ENCODE assay signal across 25 mouse cellular contexts in the genomic region with DNA sequence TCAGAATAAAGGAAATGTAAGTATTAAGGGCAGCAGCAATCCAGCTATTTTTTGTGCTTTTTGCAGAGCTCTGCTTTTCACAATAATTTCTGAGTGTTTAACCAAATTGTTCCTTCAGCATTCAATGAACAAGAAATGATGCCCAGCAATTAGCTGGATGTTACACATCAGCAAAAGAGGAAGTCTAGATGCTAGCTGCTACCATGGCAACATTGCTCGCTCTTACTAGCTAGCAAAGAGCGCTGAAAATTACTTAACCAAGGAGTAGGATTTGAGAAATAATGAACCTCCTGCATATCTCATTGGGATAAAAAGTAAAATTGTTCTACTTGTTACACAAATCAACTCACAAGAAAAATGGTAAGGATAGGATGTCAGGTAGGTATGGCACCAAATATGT.
DNase-seq lines count a peak whose midpoint lies in the region; ATAC-seq lines count a peak whose summit lies in the region.
"Had no signal": no experiment of that assay in that cellular context is flagged by ENCODE, and none has a peak within 500 bp of the region (broad histone marks: within the 10 kb centered on the region; RNA-seq: fewer than 3 reads in every experiment).

No protein-coding gene starts in this region.

- intact Hi-C loops in heart, postnatal 25 days (cut with DNase I) = no loop called here
- intact Hi-C loops in gastrocnemius, postnatal 36 days (cut with DNase I) = no loop called here

- H3K27ac ChIP-seq in midbrain, embryonic 16.5 days (ENCODE audit: low read length) = no peak overlapping the region
- H3K27ac ChIP-seq in midbrain, embryonic 11.5 days (ENCODE audit: low read depth, low read length) = no peak overlapping the region
- H3K27ac ChIP-seq: gastrocnemius, adult 2 months; heart, embryonic 10.5 days; hindbrain, embryonic 10.5 days; layer of hippocampus, adult 2 months; liver, embryonic 14.5 days; neural tube, embryonic 13.5 days had no signal

- no peaks in the 10 kb centered on the region for H3K4me1 ChIP-seq in midbrain, embryonic 16.5 days (ENCODE audit: control insufficient read depth, insufficient read depth, low read length)
- no peaks in the 10 kb centered on the region for H3K4me1 ChIP-seq in midbrain, embryonic 11.5 days (ENCODE audit: control insufficient read depth, insufficient read depth, low read length)
- H3K4me1 ChIP-seq: heart, embryonic 10.5 days; hindbrain, embryonic 10.5 days; neural tube, embryonic 13.5 days had no signal

- H3K4me3 ChIP-seq in midbrain, embryonic 16.5 days (ENCODE audit: low read depth, low read length) = no peak overlapping the region
- H3K4me3 ChIP-seq in midbrain, embryonic 11.5 days (ENCODE audit: low read depth, low read length) = no peak overlapping the region
- H3K4me3 ChIP-seq: gastrocnemius, adult 2 months; heart, embryonic 10.5 days; hindbrain, embryonic 10.5 days; layer of hippocampus, adult 2 months; myocyte; neural tube, embryonic 13.5 days had no signal

- no peaks in the 10 kb centered on the region for H3K27me3 ChIP-seq in midbrain, embryonic 16.5 days (ENCODE audit: control insufficient read depth, insufficient read depth, low read depth, low read length)
- no peaks in the 10 kb centered on the region for H3K27me3 ChIP-seq in midbrain, embryonic 11.5 days (ENCODE audit: control insufficient read depth, insufficient read depth, low read length)
- H3K27me3 ChIP-seq: neural tube, embryonic 13.5 days; Patski had no signal

- H3K4me2 ChIP-seq in midbrain, embryonic 16.5 days (ENCODE audit: low read length) = no peak overlapping the region
- H3K4me2 ChIP-seq in midbrain, embryonic 11.5 days = no peak overlapping the region
- H3K4me2 ChIP-seq: lung, embryonic 14.5 days; neural tube, embryonic 13.5 days had no signal

- peak; percentile 64 for ATAC-seq in frontal cortex, adult (ENCODE audit: low TSS enrichment)
- ATAC-seq in midbrain, embryonic 16.5 days = peak; percentile 80
- no peak for ATAC-seq in midbrain, embryonic 11.5 days (ENCODE audit: low FRiP score)
- ATAC-seq in hematopoietic stem cell, adult 5-6 weeks (replicated peaks in 1 of 2; ENCODE audit: insufficient read depth in 1 of 2, low FRiP score in 2 of 2, low TSS enrichment in 1 of 2, low read depth in 1 of 2, poor library complexity in 2 of 2, severe bottlenecking in 2 of 2) = peak; percentile 59 to 64; a peak in 2 of 4 replicates
- ATAC-seq: inflammation-experienced regulatory T-cells, adult 6 months; Patski had no signal

- no peak overlapping the region for H3K9ac ChIP-seq in midbrain, embryonic 16.5 days (ENCODE audit: low read depth, low read length)
- no peak overlapping the region for H3K9ac ChIP-seq in midbrain, embryonic 11.5 days (ENCODE audit: low read length)
- H3K9ac ChIP-seq: liver, embryonic 14.5 days; lung, embryonic 14.5 days; neural tube, embryonic 13.5 days had no signal

- WGBS in midbrain, embryonic 16.5 days = 67% methylated on average over 2 of the region's 2 CpGs
- 84% methylated on average over 2 of the region's 2 CpGs for WGBS in midbrain, embryonic 11.5 days

- no peak for DNase-seq in frontal cortex, postnatal 10 days (ENCODE audit: low spot score in 2 of 2)
- no peak for DNase-seq in midbrain, embryonic 11.5 days (ENCODE audit: low spot score, missing footprints)
- DNase-seq in heart, postnatal 25 days (ENCODE audit: low spot score) = no peak
- no peak for DNase-seq in gastrocnemius, postnatal 36 days
- DNase-seq: adrenal gland, postnatal 36 days; cerebellum, adult 18-20 months; cerebellum, postnatal 14 days; gastrocnemius, adult 2 months; kidney, adult 2 months; kidney, postnatal 10 days; layer of hippocampus, postnatal 36 days; lung, embryonic 14.5 days; thymus, postnatal 14 days had no signal

- H3K36me3 ChIP-seq in midbrain, embryonic 16.5 days (ENCODE audit: control insufficient read depth, insufficient read depth, low read length) = no peaks in the 10 kb centered on the region
- no peaks in the 10 kb centered on the region for H3K36me3 ChIP-seq in midbrain, embryonic 11.5 days (ENCODE audit: control insufficient read depth, insufficient read depth, low read length)
- H3K36me3 ChIP-seq: G1E; heart, embryonic 10.5 days; hindbrain, embryonic 10.5 days; neural tube, embryonic 13.5 days had no signal

- H3K9me3 ChIP-seq in midbrain, embryonic 16.5 days (replicated peaks; ENCODE audit: control insufficient read depth, low read length, poor library complexity, severe bottlenecking) = no peaks in the 10 kb centered on the region
- H3K9me3 ChIP-seq in midbrain, embryonic 11.5 days (ENCODE audit: control insufficient read depth, low read length) = no peaks in the 10 kb centered on the region
- H3K9me3 ChIP-seq: G1E; heart, embryonic 10.5 days; hindbrain, embryonic 10.5 days; neural tube, embryonic 13.5 days had no signal
